Mouse (Mus musculus) hindbrain, embryonic 10.5 days (tissue): ENCODE measurements around the gene Ajm1. TPM values are rescaled to one million over a fixed set of nuclear protein-coding genes. Genes with fewer than 3 reads are reported as not detected.
"Not testable (repeated sequence)": the region's sequence is repeated elsewhere in the genome, so short reads cannot be mapped to it uniquely, and the experiment has no call there.

ENCODE experiments used
- DNase-seq: peaks from one replicate; pipeline ENCODE4 v3.0.0-alpha.2; 2017; ENCODE audit warnings: low spot score
- H3K27ac ChIP-seq: fragments of 300-500 bp; sonication (generic); 2 replicates; pipeline ENCODE4 v1.5.1; 2016; ENCODE audit warnings: mild to moderate bottlenecking, moderate library complexity
- H3K27me3 ChIP-seq: fragments of 300-500 bp; sonication (generic); 2 replicates; pipeline ENCODE4 v1.6.1; 2016; ENCODE audit warnings: mild to moderate bottlenecking; ENCODE audit not compliant: poor library complexity, insufficient read depth, severe bottlenecking
- H3K36me3 ChIP-seq: fragments of 300-500 bp; sonication (generic); 2 replicates; pipeline ENCODE4 v1.6.1; 2016; ENCODE audit warnings: mild to moderate bottlenecking, moderate library complexity
- H3K4me1 ChIP-seq: fragments of 300-500 bp; sonication (generic); replicated peaks from 2 replicates; pipeline ENCODE4 v1.6.1; 2016; ENCODE audit warnings: mild to moderate bottlenecking
- H3K4me3 ChIP-seq: fragments of 300-500 bp; sonication (generic); 2 replicates; pipeline ENCODE4 v1.5.1; 2016; ENCODE audit warnings: mild to moderate bottlenecking, moderate library complexity
- H3K9me3 ChIP-seq: fragments of 300-500 bp; sonication (generic); 2 replicates; pipeline ENCODE4 v1.6.1; 2016; ENCODE audit warnings: mild to moderate bottlenecking, moderate library complexity
- WGBS: fragments of 180-500 bp; shearing (Covaris S2); methylation state at CpG from one replicate; pipeline ENCODE4 v1.1.7; 2016; 5-methylcytosine and 5-hydroxymethylcytosine counted together
- polyA plus RNA-seq: library from polyadenylated mRNA; unstranded; fragments of >200 nt; fragmentation: Nextera tagmentation; extraction: Ambion mirVana; gene quantifications from 2 replicates; pipeline ENCODE4 v1.2.1, GENCODE M21; 2016

Ajm1 gene
- polyA plus RNA-seq, 1 experiment from 2014 or later = 0.44 TPM

GRCm38 (mm10) chr2:25571221-25571620, 10.3 kb downstream of the Ajm1 start:
- Histone ChIP-seq H3K4me3 (no peak overlapping the region), H3K27me3 (peaks cover 9% of the 10 kb centered on the region), H3K36me3 (peaks cover 69% of the 10 kb centered on the region), H3K4me1 (peaks cover 36% of the 10 kb centered on the region), H3K9me3 (no peaks in the 10 kb centered on the region), H3K27ac (no peak overlapping the region)
- no peak for DNase-seq
- 93% methylated on average over 4 of the region's 4 CpGs for WGBS

- peaks cover 24% of the 10 kb centered on the region for H3K4me1 ChIP-seq
- WGBS = 96% methylated on average over 3 of the region's 3 CpGs
- no peak for DNase-seq
- no peaks in the 10 kb centered on the region for H3K9me3 ChIP-seq
- no peaks in the 10 kb centered on the region for H3K27me3 ChIP-seq
- H3K4me3 ChIP-seq = no peak overlapping the region
- peaks cover 88% of the 10 kb centered on the region for H3K36me3 ChIP-seq
- no peak overlapping the region for H3K27ac ChIP-seq
These were observed 12.2 kb downstream of the Ajm1 start for GRCm38 (mm10) chr2:25569323-25569722.

- 88% methylated on average over 6 of the region's 6 CpGs for WGBS
These were observed 13.0 kb downstream of the Ajm1 start for GRCm38 (mm10) chr2:25568473-25569019.

GRCm38 (mm10) chr2:25566558-25566957, 15.0 kb downstream of the Ajm1 start:
- no peak for DNase-seq
- H3K9me3 ChIP-seq = no peaks in the 10 kb centered on the region
- 0 out of 2 replicates have a peak, but pooled peaks cover 5% of the 10 kb centered on the region for H3K4me1 ChIP-seq
- H3K36me3 ChIP-seq = peaks cover 99% of the 10 kb centered on the region
- H3K27me3 ChIP-seq = no peaks in the 10 kb centered on the region
- no peak overlapping the region for H3K27ac ChIP-seq
- H3K4me3 ChIP-seq = no peak overlapping the region
- 89% methylated on average over 6 of the region's 6 CpGs for WGBS

More at GRCm38 (mm10) chr2:25568473-25569019, 13.0 kb downstream of the Ajm1 start:
- Histone ChIP-seq H3K4me3 (no peak overlapping the region), H3K27me3 (no peaks in the 10 kb centered on the region), H3K4me1 (peaks cover 16% of the 10 kb centered on the region), H3K36me3 (peaks cover 95% of the 10 kb centered on the region), H3K27ac (no peak overlapping the region), H3K9me3 (no peaks in the 10 kb centered on the region)
- DNase-seq = no peak

GRCm38 (mm10) chr2:25565741-25566140, 15.8 kb downstream of the Ajm1 start:
- WGBS = 92% methylated on average over 8 of the region's 8 CpGs
- Histone ChIP-seq H3K36me3 (peaks cover 100% of the 10 kb centered on the region), H3K27me3 (no peaks in the 10 kb centered on the region), H3K27ac (no peak overlapping the region), H3K9me3 (no peaks in the 10 kb centered on the region), H3K4me3 (no peak overlapping the region), H3K4me1 (0 out of 2 replicates have a peak, but pooled peaks cover 5% of the 10 kb centered on the region)
- no peak for DNase-seq

- peaks cover 72% of the 10 kb centered on the region for H3K36me3 ChIP-seq
These were observed 19.6 kb downstream of the Ajm1 start for GRCm38 (mm10) chr2:25561946-25562345.

GRCm38 (mm10) chr2:25560551-25560950, 21.0 kb downstream of the Ajm1 start:
- WGBS = 92% methylated on average over 8 of the region's 8 CpGs
- no peaks in the 10 kb centered on the region for H3K27me3 ChIP-seq
- peaks cover 58% of the 10 kb centered on the region for H3K36me3 ChIP-seq
- H3K4me3 ChIP-seq = peak overlapping the region; percentile 9; the same call in 1 of the 2 replicates
- DNase-seq = no peak
- no peaks in the 10 kb centered on the region for H3K9me3 ChIP-seq
- H3K27ac ChIP-seq = no peak overlapping the region
- peaks cover 30% of the 10 kb centered on the region for H3K4me1 ChIP-seq

More at GRCm38 (mm10) chr2:25561946-25562345, 19.6 kb downstream of the Ajm1 start:
- H3K4me3 ChIP-seq = no peak overlapping the region
- DNase-seq = no peak
- WGBS = 81% methylated on average over 9 of the region's 9 CpGs
- H3K4me1 ChIP-seq = peaks cover 22% of the 10 kb centered on the region
- no peaks in the 10 kb centered on the region for H3K9me3 ChIP-seq
- no peaks in the 10 kb centered on the region for H3K27me3 ChIP-seq
- H3K27ac ChIP-seq = no peak overlapping the region

- whole genome bisulfite sequencing = 85% methylated on average over 6 of the region's 6 CpGs
- Histone ChIP-seq H3K27ac (peak overlapping the region; percentile 95; the same call in 1 of the 2 replicates), H3K36me3 (peaks cover 40% of the 10 kb centered on the region), H3K9me3 (no peaks in the 10 kb centered on the region), H3K4me1 (peaks cover 30% of the 10 kb centered on the region), H3K27me3 (no peaks in the 10 kb centered on the region), H3K4me3 (peak overlapping the region; percentile 99)
- no peak for DNase-seq
These were observed 22.8 kb downstream of the Ajm1 start for GRCm38 (mm10) chr2:25558774-25559173.

- peak overlapping the region; percentile 95 for H3K27ac ChIP-seq
These were observed 23.6 kb downstream of the Ajm1 start for GRCm38 (mm10) chr2:25557964-25558360.

GRCm38 (mm10) chr2:25557221-25557963, 24.2 kb downstream of the Ajm1 start, which contains the start of gene Edf1:
Gene Edf1, plus strand, starts transcription at chr2:25557847.
- no peaks in the 10 kb centered on the region for H3K9me3 ChIP-seq
- under 1% methylated on average over 61 of the region's 61 CpGs for WGBS
- peak within 1 kb of the TSS; percentile 99 for H3K4me3 ChIP-seq
- H3K27me3 ChIP-seq = no peaks in the 10 kb centered on the region
- H3K27ac ChIP-seq = peak within 1 kb of the TSS; percentile 95
- DNase-seq = peak; percentile 95
- peaks cover 26% of the 10 kb centered on the region for H3K36me3 ChIP-seq
- peaks cover 30% of the 10 kb centered on the region for H3K4me1 ChIP-seq

More at GRCm38 (mm10) chr2:25557964-25558360, 23.6 kb downstream of the Ajm1 start:
- DNase-seq = no peak
- no peaks in the 10 kb centered on the region for H3K27me3 ChIP-seq
- no peaks in the 10 kb centered on the region for H3K9me3 ChIP-seq
- peaks cover 30% of the 10 kb centered on the region for H3K4me1 ChIP-seq
- peak overlapping the region; percentile 99 for H3K4me3 ChIP-seq
- H3K36me3 ChIP-seq = peaks cover 32% of the 10 kb centered on the region
- WGBS = under 1% methylated on average over 24 of the region's 24 CpGs

GRCm38 (mm10) chr2:25556296-25556695, 25.3 kb downstream of the Ajm1 start:
- Histone ChIP-seq H3K36me3 (peaks cover 15% of the 10 kb centered on the region), H3K4me1 (peaks cover 30% of the 10 kb centered on the region), H3K9me3 (no peaks in the 10 kb centered on the region), H3K4me3 (no peak overlapping the region), H3K27me3 (no peaks in the 10 kb centered on the region), H3K27ac (no peak overlapping the region)
- DNase-seq = no peak
- 51% methylated on average over 1 of the region's 1 CpGs for WGBS

GRCm38 (mm10) chr2:25555479-25555878, 26.1 kb downstream of the Ajm1 start:
- DNase-seq, H3K27ac ChIP-seq: not testable (repeated sequence)

GRCm38 (mm10) chr2:25553171-25553786, 28.3 kb downstream of the Ajm1 start:
- not testable (repeated sequence) for H3K36me3 ChIP-seq, DNase-seq, H3K9me3 ChIP-seq, H3K27me3 ChIP-seq, H3K4me3 ChIP-seq, H3K27ac ChIP-seq
- WGBS = 85% methylated on average over 4 of the region's 4 CpGs
- peaks cover 19% of the 10 kb centered on the region for H3K4me1 ChIP-seq

More at GRCm38 (mm10) chr2:25555479-25555878, 26.1 kb downstream of the Ajm1 start:
- H3K27me3 ChIP-seq, H3K9me3 ChIP-seq, H3K4me3 ChIP-seq, H3K36me3 ChIP-seq: not testable (repeated sequence)
- H3K4me1 ChIP-seq = peaks cover 30% of the 10 kb centered on the region
- 53% methylated on average over 2 of the region's 2 CpGs for WGBS
